Mouse (Mus musculus): ENCODE measurements around the gene Wnk2. TPM values are rescaled to one million over a fixed set of nuclear protein-coding genes. Genes with fewer than 3 reads are reported as not detected.

The Wnk2 gene
- polyA plus RNA-seq, 1 experiment = not detected

DNA sequence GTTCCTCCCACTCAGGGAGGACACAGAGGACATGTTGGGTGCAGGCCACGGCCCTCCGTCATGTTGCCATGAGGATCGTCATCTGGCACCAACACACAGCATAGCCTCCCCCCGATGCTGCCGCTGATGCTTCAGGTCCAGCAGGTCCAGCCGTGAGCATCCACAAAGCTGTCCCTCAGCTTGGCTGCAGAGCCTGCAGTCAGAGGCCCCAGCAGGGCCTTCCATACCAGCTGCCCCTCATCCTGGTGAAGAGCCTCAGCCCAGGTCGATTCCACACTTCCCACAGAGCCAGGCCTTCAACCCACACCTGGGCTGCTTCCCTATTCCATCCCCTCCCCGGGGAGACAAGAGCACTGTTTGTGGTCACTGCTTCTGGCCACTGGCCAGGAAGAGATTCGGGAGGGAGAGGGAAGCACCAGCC, 54.3 kb downstream of the Wnk2 start:
- TF ChIP-seq GATA1 (IDR thresholded peaks at IDR 0.05; ENCODE audit: low read length) = no peak

DNA sequence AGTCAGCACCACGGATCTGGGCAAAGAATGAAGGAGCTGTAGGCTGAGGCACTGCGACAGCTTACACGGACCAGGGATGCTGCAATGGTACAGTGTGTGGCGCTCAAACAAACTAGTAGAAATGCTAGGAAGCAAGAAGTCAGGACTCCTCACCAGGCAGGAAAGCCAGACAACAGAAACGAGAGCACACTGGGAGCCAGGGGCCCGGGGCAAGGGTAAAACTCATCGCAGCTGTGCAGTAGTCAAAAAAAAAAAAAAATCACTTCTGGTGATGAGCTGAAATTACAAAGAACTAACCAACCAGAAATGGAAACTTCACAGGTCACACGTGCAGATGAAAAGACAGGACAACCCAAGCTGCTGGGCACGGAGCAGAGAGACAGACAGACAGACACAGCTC, 55.2 kb downstream of the Wnk2 start:
- TF ChIP-seq GATA1 (IDR thresholded peaks at IDR 0.05; ENCODE audit: low read length) = no peak

DNA sequence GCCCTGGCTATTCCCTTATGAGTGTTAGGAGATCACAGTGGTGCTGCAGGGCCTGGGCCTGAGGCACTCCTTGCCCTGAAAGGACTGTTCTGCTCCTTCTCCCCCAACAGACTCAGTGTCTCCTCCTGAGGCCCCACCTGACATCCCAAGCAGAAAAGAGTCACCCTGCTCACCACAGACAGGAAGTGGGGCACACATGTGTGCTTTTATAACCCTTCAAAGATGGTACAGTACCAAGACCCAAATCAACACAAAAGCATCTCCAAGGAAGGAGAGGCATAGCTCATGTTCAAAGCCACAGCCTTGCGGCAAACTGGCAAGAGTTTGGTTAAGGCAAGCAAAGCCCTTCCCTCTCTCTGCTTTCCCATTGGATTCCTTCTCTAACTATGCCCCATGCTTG, 57.6 kb downstream of the Wnk2 start:
- no peak for TF ChIP-seq GATA1 (IDR thresholded peaks at IDR 0.05; ENCODE audit: low read length)

DNA sequence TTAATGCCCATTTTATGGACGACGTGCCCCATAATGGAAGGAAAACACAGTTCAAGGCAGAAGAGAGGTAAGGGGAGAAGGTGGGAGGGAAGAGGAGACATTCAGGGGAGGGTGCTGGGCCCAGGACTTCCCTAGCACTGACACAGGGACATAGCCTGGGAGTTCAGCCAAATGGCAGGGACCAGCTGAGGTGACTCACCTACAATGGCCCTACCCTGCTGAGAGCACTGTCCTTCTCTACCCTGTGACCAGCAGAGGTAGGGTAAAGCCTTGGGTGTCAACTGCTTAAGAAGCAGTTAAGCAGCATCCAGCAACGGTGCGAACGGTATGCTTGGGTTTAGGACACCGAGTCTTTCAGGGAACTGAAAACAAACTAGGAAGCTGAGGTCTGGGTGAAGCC, 58.9 kb downstream of the Wnk2 start:
- no peak for TF ChIP-seq GATA1 (IDR thresholded peaks at IDR 0.05; ENCODE audit: low read length)

DNA sequence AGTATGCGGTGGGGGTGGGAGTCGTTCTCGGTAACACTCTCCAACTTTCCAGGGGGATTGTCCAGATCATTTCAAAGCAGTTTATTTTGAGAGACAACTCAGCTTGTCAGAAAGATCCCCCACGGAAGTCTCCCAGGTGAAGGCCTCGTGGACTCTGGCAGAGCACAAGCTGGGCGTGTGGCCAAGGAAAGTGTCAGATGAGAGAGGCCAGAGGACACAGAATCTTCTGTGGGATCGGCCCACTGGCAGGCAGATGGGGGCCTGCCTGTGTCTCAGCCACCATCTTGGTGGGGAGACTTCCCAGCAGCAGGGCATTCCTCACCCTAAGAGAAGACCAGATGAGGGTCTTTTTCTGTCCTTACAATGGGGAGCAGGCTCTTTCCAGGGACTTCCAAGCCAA, 60.4 kb downstream of the Wnk2 start:
- TF ChIP-seq GATA1 (IDR thresholded peaks at IDR 0.05; ENCODE audit: low read length) = no peak

DNA sequence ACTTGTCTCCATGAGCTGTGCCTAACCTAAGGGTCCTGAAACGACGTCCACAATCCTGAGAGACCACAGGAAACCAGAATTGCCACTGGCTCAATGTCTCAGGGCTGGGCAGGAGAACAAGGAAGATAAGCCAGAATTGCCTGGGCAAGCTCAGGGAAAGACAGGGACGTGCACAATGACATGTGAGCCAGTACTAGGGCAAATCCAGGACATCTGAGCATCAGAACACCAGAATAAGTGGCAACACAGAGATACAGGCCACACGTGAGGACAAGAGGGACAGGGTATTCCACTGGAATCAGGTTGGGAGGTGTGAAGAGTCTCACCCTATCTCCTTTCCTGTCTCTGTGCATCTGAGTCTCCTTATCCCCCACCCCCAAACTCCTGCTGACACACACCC, 61.4 kb downstream of the Wnk2 start:
- no peak for TF ChIP-seq GATA1 (IDR thresholded peaks at IDR 0.05; ENCODE audit: low read length)

DNA sequence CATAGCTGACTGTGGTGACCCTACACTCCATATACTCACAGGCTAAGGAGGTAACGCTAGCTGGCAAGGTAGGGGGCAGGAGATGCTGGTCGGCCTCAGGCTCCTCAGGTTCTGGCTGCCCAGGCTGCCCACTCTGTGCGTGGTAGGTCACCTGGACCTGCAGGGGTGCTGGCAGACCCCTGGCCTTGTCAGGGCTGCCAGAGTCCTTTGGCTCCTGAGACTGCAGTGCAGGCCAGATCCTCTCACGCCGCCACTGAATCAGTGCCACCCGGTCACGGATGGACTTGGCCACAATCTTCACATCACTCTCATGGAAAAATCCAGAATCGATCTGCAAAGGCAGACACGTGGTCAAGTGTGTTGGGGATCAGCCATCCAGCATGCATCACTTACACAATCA, 62.6 kb downstream of the Wnk2 start:
- TF ChIP-seq GATA1 (IDR thresholded peaks at IDR 0.05; ENCODE audit: low read length) = no peak

DNA sequence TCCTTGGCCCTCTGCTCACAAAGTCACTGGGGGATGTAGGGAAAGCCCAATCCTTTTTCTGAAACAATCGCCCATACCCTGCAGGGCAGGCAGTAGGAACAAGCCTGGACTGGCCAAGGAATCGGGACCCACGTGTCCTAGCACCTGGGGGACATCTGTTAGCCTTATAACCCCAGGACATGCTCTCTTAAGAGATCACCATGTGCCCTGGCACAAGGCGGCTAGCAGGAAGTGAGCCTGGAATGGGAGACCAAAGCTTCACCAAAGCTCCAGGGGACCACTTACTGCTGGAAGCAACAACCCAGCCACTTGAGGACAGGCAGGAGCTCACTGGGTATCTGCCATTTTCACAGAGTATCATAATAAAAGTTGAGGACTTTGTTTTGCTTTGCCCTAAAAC, 63.0 kb downstream of the Wnk2 start:
- no peak for TF ChIP-seq GATA1 (IDR thresholded peaks at IDR 0.05; ENCODE audit: low read length)

DNA sequence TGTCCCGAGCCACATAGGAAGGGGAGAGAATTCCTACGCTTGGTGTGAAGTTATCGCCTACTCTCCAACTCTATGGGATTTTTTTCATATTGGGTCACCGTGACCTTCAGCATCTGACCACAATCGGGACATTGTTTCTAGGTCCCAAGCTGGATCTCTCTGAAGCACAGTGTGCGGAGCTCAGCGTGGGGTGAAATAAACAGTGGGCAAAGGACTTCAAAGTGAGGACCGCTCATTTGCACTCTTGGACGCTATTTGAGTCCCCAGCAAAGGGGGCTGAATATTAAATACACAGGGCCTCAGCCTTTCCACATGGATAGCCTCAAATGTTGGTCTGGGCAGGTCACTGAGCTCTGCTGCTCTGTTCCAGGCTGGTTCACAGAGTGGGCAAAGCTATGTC, 63.9 kb downstream of the Wnk2 start:
- no peak for TF ChIP-seq GATA1 (IDR thresholded peaks at IDR 0.05; ENCODE audit: low read length)

- no peak for TF ChIP-seq GATA1 (IDR thresholded peaks at IDR 0.05; ENCODE audit: low read length)
Observed at GRCm38 (mm10) chr13:49082151-49082879, 65.5 kb downstream of the Wnk2 start.

- TF ChIP-seq GATA1 (IDR thresholded peaks at IDR 0.05; ENCODE audit: low read length) = no peak
Observed at GRCm38 (mm10) chr13:49076196-49076595, 71.6 kb downstream of the Wnk2 start.

GRCm38 (mm10) chr13:49075377-49075776, 72.4 kb downstream of the Wnk2 start:
- TF ChIP-seq GATA1 (IDR thresholded peaks at IDR 0.05; ENCODE audit: low read length) = no peak

DNA sequence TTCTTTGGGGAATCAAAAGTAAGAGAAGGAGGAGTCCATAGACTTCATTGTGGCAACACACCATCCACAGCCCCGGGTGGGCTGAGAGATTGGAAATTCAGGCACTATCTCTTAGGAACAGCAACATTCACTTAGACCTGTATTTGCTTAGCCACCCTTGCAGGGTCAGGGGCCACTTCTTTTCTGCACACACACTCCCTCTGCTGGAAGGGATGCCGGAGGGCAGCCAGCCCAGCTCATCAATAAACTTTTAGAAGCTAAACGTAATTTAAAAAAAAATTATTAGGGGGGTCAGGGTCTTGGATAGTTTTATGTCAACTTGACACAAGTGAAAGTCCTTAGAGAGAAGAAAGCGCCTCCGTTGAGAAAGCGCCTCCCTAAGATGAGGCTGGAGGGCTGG, 74.5 kb downstream of the Wnk2 start:
- TF ChIP-seq GATA1 (IDR thresholded peaks at IDR 0.05; ENCODE audit: low read length) = no peak

DNA sequence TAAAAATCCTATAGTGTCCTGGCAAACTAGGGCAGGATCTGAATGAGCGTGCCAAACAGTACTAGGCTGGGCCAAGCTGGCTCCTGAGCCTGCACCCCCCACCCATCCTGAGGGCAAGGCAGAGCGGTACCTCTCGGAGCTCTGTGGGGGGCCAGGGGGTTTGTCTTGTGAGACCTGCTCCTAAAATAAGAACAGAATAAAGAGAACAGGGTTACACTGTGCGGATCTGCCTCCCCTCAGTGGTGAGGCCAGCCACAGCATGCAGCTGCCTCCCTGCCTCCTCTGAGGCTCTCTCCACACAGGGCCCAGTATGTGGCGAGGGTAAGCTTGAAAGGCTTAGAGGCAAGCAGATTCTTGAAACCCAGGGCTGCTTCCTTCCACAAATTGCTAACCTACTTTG, 76.0 kb downstream of the Wnk2 start:
- TF ChIP-seq GATA1 (IDR thresholded peaks at IDR 0.05; ENCODE audit: low read length) = no peak

- no peak for TF ChIP-seq GATA1 (IDR thresholded peaks at IDR 0.05; ENCODE audit: low read length)
Observed at GRCm38 (mm10) chr13:49069979-49070378, 77.8 kb downstream of the Wnk2 start.

GRCm38 (mm10) chr13:49069393-49069792, 78.4 kb downstream of the Wnk2 start:
- TF ChIP-seq GATA1 (IDR thresholded peaks at IDR 0.05; ENCODE audit: low read length) = no peak

GRCm38 (mm10) chr13:49064257-49064656, 83.6 kb downstream of the Wnk2 start:
- TF ChIP-seq GATA1 (IDR thresholded peaks at IDR 0.05; ENCODE audit: low read length) = no peak

DNA sequence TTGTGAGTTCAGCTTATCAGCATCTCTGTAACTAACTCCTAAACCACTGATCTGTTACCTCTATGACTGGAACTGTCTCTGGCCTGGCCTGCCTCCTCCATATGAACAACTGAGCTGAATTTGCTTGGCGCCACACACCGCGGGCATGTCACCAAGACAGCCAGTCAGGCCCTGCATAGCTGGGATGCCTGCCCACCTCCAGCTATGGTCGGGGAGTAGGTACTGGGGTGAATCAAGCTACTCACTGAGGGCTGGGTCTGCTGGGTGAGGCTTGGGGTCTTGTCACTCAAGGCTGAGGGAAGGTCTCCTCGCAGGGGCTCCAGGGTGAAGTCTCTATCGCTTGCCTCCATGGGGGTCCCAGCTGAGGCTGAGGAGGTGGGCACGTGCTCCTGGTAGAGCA, 87.4 kb downstream of the Wnk2 start:
- TF ChIP-seq GATA1 (IDR thresholded peaks at IDR 0.05; ENCODE audit: low read length) = no peak

Measured in G1E-ER4 (cell line).